Mouse (Mus musculus): ENCODE data around the gene Hpcal1. TPM values are rescaled to one million over a fixed set of nuclear protein-coding genes. Genes with fewer than 3 reads are reported as not detected.

Hpcal1 gene
- total RNA-seq, 2 experiments from 2014 or later: 23.2 to 25.2 TPM

- no peak for DNase-seq (ENCODE audit: low spot score in 2 of 2)
Measured at GRCm38 (mm10) chr12:17682161-17682560, 8.5 kb upstream of the Hpcal1 start.

DNA sequence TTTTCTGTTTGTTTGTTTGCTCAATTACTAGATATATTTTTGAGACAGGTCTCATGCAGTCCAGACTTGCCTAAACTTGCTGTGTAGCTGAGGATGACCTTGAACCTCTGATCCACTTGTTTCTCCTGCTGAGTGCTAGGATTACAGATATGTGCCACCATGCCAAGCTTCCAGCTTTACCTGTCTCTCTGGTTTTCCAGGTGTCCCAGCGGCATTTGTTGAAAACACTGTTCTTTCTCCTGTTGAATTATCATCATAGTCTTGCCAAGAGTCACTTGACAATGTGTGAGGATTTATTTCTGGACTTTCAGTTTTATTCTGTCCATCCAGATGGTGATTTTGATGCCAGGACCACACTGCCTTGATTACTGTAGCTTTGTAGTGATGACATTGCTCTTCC is 6.3 kb upstream of the Hpcal1 start:
- DNase-seq (ENCODE audit: low spot score in 2 of 2): no peak

DNA sequence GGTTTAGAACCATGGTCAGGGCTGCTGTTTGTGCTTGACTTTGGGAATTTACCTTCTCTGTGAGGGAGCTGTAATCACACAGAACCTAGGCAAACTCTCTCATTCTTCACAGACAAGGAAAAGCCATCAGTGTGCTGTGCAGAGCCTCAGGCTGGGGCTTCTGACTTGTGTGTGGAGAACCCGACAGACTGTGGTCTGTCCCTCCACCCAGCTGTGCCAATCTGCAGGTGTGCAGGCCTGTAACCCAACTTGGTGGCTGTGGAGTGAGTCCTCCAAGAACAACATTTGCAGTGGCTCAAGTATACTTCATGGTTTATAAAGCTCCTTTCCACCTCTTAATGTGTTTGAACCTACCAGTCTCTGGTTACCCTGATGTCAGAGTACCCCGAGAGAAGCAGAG is 4.5 kb upstream of the Hpcal1 start:
- DNase-seq (ENCODE audit: low spot score in 2 of 2): no peak

DNA sequence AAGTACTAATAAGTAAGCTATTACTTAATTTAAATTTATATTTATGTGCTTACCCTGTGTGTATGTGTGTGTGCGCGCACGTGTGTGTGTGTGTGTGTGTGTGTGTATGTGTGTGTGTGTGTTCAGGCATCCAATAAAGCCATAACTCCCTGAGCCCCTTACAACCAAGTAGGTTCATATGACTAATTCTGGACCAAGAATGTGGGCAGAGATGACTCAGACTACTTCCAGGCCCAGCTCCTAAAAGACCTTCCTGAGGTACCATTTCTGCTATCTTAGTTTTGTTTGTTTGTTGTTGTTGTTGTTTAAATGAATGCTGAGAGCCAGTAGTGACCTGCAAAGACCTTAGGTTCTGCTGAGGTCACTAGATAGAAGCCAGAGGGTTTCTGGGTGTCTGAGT is 1.7 kb upstream of the Hpcal1 start:
- DNase-seq (ENCODE audit: low spot score in 2 of 2): no peak

- no peak for DNase-seq (ENCODE audit: low spot score in 2 of 2)
Measured at GRCm38 (mm10) chr12:17689931-17690563, 609 bp upstream of the Hpcal1 start.

DNA sequence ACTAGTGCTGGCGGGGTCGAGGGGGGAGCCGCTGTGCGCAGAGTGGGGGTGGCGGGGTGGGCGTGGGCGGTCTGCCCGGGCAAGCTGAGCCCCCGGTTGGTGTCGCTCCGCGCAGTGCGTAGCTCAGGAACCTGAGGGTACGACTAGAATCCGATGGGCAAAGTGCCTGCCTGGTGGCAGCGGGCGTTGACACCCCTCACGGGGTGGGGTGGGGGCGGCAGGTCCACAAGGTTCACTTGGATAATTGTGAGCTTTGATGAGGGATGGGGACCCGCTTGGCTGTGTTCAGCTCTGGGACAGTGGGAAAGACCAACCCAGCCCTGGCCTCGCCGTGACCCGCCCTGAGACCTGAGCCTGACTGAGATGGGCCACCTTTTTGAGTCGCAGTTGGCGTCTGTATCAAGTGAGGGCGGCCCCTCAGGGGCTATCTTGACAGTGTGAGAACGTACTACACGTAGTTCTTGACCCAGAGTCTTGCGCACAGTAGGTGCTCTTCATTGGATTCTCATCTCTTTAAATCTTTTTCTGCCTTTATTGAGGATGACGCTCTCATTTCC is 742 bp downstream of the Hpcal1 start:
- peak; percentile 21 to 49 for DNase-seq (ENCODE audit: low spot score in 2 of 2)

DNA sequence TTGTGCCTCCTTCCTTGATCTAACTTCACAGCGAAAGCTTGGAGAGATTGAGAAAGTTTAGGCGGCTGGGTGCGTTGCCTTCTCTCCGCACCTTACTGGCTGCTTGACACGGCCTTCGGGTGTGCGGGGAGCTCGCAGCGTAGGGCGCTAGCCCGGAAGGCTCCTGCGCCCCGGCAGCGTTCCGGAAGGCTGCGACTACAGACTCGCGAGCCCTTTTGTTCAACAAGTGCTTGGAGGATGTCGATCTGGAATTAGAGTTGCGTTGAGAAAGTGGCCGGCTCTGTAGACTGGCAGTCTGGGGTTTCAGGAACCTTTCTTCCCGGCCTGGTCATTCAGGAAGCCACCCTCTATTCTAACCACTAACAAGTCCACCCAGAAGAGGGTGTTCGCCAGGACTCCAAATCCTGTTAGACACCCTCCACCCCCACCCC is 1.2 kb downstream of the Hpcal1 start:
- peak; percentile 31 to 48 for DNase-seq (ENCODE audit: low spot score in 2 of 2)

GRCm38 (mm10) chr12:17692356-17692755 is 1.7 kb downstream of the Hpcal1 start:
- DNase-seq (ENCODE audit: low spot score in 2 of 2): no peak

DNA sequence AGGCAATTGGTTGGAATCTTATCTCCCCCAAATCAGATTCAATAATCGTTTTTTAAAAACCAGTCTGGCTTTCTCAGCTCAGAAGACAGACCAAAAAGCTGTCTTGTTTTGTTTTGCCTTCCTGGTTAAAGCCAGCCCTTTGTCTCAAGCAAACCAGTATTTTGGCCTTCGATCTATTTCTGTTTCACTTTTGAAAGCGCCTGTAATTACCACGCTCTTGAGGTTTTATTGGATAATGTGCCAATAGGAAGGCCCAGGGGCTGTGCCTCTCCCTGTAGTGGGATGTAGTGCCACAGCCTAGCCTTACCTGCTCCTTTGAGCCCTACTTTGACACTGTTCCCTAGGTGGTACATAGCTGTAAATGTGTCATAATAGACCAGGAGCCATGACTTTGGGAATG is 2.3 kb downstream of the Hpcal1 start:
- DNase-seq (ENCODE audit: low spot score in 2 of 2): no peak

- DNase-seq (ENCODE audit: low spot score in 2 of 2): no peak
Measured at GRCm38 (mm10) chr12:17694589-17695115, 4.0 kb downstream of the Hpcal1 start.

DNA sequence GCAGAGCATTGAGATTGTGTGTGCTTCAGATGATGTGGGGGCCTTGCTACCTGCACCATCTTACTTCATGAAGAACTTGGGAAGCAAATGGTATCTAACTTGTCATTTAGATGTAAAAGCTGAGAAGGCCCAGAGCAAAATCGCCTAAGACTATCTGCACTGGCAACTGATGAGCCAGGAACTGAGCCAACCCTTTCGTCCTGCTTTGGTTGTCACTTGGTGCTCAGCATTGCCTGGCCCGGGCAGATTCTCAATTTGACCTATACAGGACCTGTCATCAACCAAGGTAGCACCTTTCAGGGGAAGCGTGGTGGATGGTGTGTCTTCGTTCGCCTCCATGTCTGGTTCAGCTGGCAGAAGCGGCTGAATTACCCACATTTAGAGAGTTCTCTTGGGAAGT is 5.7 kb downstream of the Hpcal1 start:
- DNase-seq (ENCODE audit: low spot score in 2 of 2): no peak

GRCm38 (mm10) chr12:17698934-17699333 is 8.3 kb downstream of the Hpcal1 start:
- DNase-seq (ENCODE audit: low spot score in 2 of 2): no peak

DNA sequence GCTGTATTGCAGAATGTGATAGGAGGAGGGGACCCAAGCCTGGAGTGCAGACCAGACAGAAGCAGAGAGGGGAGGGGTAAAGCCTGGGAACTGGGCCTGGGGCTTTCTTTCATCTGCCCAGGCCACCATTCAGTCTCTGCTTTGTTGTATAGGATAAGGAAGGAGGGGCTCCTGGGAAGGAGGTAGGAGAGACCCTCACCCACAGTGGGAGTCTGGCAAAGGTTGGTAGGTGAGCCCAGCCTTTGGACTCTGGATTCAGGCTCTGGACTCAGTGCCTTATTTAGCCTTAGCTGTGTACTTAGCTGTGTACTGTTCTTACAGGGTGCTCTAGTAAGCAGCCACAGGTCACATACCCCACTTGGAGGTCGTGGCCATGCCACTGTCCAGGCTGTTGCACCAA is 8.8 kb downstream of the Hpcal1 start:
- no peak for DNase-seq (ENCODE audit: low spot score in 2 of 2)

- DNase-seq (ENCODE audit: low spot score in 2 of 2): no peak
Measured at GRCm38 (mm10) chr12:17701131-17701720, 10.6 kb downstream of the Hpcal1 start.

GRCm38 (mm10) chr12:17701795-17702194 is 11.1 kb downstream of the Hpcal1 start:
- DNase-seq (ENCODE audit: low spot score in 2 of 2): no peak

GRCm38 (mm10) chr12:17702257-17702943 is 11.7 kb downstream of the Hpcal1 start:
- no peak for DNase-seq (ENCODE audit: low spot score in 2 of 2)

GRCm38 (mm10) chr12:17702944-17703335 is 12.3 kb downstream of the Hpcal1 start:
- DNase-seq (ENCODE audit: low spot score in 2 of 2): no peak

DNA sequence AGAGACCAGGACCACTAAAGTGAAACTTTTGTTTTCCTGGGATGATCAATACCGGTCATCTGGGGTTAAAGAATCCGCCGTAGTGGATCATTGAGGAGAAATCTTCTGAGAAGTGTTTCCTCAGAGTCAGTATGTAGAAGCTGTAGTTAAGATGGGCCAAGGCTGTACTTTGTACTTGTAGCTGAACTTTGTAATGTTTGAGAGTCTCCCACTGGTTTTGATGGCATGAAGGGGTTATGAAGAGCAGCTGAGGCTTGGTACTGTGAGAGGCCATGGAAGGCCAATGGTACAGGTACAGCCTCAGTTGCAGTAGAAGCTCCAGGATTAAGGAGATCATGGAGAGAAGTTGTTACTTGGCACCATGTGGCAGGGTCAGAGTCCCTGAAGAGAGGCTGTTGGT is 13.2 kb downstream of the Hpcal1 start:
- no peak for DNase-seq (ENCODE audit: low spot score in 2 of 2)

GRCm38 (mm10) chr12:17707472-17707871 is 16.8 kb downstream of the Hpcal1 start:
- no peak for DNase-seq (ENCODE audit: low spot score in 2 of 2)

DNA sequence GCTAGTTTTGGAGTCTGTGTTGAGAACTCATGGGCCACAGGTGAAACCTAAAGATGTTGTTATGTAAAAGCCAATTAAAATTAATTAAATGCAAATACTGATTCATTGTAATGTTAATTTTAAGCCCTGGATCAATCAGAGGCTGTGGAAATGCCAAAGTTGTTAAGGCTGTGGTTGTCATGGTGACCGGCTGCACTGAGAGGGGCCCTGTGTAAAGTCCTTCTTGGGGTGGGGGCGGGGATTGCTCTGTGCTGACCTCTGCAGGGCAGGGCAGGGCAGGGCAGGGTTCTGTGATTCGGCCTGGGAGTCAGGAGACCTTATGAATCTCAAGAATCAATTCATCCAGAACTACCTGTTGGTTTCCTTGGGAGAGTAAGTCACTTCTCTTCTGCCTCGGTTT is 18.8 kb downstream of the Hpcal1 start:
- no peak for DNase-seq (ENCODE audit: low spot score in 2 of 2)

GRCm38 (mm10) chr12:17709926-17710746 is 19.5 kb downstream of the Hpcal1 start:
- DNase-seq (ENCODE audit: low spot score in 2 of 2): no peak

Measured in adrenal gland, adult 18-20 months (tissue).